Mouse (Mus musculus) bone marrow, adult 2 months (tissue): ENCODE results near the gene Pex11a. TPM values are rescaled to one million over a fixed set of nuclear protein-coding genes. Genes with fewer than 3 reads are reported as not detected.

Source experiments
- H3K27ac ChIP-seq: fragments of 200-500 bp; 2 replicates; pipeline ENCODE4 v1.5.1; 2012; ENCODE audit warnings: low read depth, mild to moderate bottlenecking, control low read depth, inconsistent platforms, low read length; ENCODE audit not compliant: control insufficient read depth, poor library complexity, insufficient read depth
- H3K4me1 ChIP-seq: fragments of 200-500 bp; 2 replicates; pipeline ENCODE4 v1.6.1; 2011; ENCODE audit warnings: low read length; ENCODE audit not compliant: control insufficient read depth, insufficient read depth
- H3K4me3 ChIP-seq: fragments of 200-500 bp; replicated peaks from 2 replicates; pipeline ENCODE3; 2011; ENCODE audit warnings: mild to moderate bottlenecking, low read depth, low read length, control low read depth; ENCODE audit not compliant: control insufficient read depth
- CTCF ChIP-seq: fragments of 200-500 bp; IDR thresholded peaks from 2 replicates; pipeline ENCODE4 v1.5.1; 2011; ENCODE audit warnings: low read length, control low read depth; ENCODE audit not compliant: control insufficient read depth, insufficient read depth
- POLR2A ChIP-seq: fragments of 200-500 bp; IDR thresholded peaks from 2 replicates; pipeline ENCODE4 v1.6.1; 2011; ENCODE audit warnings: low read depth, mild to moderate bottlenecking, control low read depth, low read length, borderline replicate concordance; ENCODE audit not compliant: control insufficient read depth
- WGBS: fragments of 180-500 bp; shearing (Covaris S2); methylation state at CpG from one replicate; pipeline ENCODE4 v1.1.7; 2018; 5-methylcytosine and 5-hydroxymethylcytosine counted together
- polyA plus RNA-seq: library from polyadenylated mRNA; stranded (reverse); fragments of >200 nt; gene quantifications from 2 replicates; pipeline ENCODE4 v1.2.4, GENCODE M21; 2011; ENCODE audit warnings: low replicate concordance; ENCODE audit not compliant: missing spikeins, insufficient read depth, insufficient read length

Pex11a gene
- polyA plus RNA-seq, 1 experiment = 4.9 TPM

DNA sequence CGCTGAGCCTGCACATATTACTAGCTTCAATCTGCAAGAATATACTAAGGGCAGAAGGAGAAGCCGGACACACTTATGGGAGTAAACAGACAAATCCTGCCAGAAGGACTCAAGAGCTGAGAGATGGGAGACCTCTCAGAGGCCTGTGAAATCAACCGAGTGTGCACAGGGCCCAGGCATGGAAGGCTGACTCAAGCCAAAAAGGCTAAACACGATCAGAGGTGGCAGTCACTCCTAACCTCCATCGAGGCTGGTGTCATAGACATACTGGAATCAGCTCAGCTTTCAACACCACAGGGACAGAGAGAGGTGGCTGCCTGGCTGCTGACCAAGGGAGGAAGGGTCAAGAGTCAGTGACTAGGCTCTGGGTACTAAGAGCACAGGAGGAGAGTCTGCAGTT lies 37.7 kb downstream of the Pex11a start:
- WGBS = 83% methylated on average over 5 of the region's 5 CpGs
- TF ChIP-seq POLR2A = no peak
- TF ChIP-seq CTCF = no peak
- H3K4me3 ChIP-seq = no peak overlapping the region
- H3K27ac ChIP-seq = no peak overlapping the region
- H3K4me1 ChIP-seq = no peaks in the 10 kb centered on the region

DNA sequence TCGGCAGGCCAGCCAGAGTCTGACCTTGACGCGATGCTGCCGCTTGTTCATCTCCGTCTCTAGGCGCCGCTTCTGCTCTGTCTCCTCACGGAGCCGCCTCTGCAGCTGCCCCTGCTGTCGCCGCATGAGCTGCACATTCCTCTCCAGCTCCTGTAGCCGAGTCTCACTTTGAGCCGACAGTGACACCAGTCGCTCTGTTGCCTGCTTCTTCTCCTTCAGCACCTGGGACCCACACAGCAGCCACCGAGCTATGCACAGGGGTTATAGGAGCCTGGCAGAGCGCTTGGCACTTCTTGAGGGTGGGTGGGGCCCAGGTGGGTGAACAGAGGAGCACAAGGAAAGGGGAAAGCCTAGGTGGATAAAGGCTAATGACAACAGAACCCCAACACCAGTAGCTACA lies 40.2 kb downstream of the Pex11a start:
- 91% methylated on average over 16 of the region's 16 CpGs for WGBS
- Histone ChIP-seq H3K4me1 (no peaks in the 10 kb centered on the region), H3K4me3 (no peak overlapping the region), H3K27ac (no peak overlapping the region)
- TF ChIP-seq POLR2A = no peak
- no peak for TF ChIP-seq CTCF

DNA sequence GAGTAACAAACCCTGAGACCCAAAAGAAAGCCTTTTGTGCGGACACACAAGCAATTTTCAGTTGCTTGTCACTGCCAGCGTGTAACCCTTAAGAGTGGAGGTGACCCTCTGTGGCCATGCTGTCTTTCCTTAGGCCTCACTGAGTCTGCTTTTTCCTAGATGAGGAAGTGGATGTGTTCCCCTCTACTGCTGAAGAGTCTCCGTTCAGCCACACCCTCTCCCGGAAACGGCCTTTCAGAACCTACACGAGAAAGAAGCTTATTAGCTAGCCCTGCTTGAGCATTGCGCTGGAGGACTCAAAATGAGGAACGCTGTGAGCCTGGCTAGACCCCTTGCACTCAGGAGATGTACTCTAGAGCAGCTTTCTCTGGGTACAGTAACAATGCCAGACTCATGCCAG lies 46.4 kb downstream of the Pex11a start:
- Histone ChIP-seq H3K4me3 (no peak overlapping the region), H3K4me1 (no peaks in the 10 kb centered on the region), H3K27ac (no peak overlapping the region)
- 71% methylated on average over 8 of the region's 8 CpGs for WGBS
- TF ChIP-seq POLR2A (no peak), CTCF (no peak)

Other genes starting within 250 kb of the Pex11a start
- gene Rhcg, start 125.5 kb downstream of the Pex11a start, polyA plus RNA-seq = not detected in 2 replicates
- 6.0 and 13.8 TPM in 2 replicates for gene Ticrr, start 82.9 kb downstream of the Pex11a start, polyA plus RNA-seq
- gene Kif7, start 27.4 kb downstream of the Pex11a start, polyA plus RNA-seq = 0.29 and 1.00 TPM in 2 replicates
- 2.3 TPM in 1 of 2 replicates, not detected in the other for gene Plin1, start 10.2 kb downstream of the Pex11a start, polyA plus RNA-seq
- gene Wdr93, start within 50 bp of the Pex11a start, polyA plus RNA-seq = not detected in 2 replicates
- gene Mesp1, start 50.7 kb upstream of the Pex11a start, polyA plus RNA-seq = not detected in 2 replicates
- not detected in 2 replicates for gene Mesp2, start 67.6 kb upstream of the Pex11a start, polyA plus RNA-seq
- 1.0 and 1.2 TPM in 2 replicates for gene Anpep, start 117.9 kb upstream of the Pex11a start, polyA plus RNA-seq
- gene Ap3s2, start 177.5 kb upstream of the Pex11a start, polyA plus RNA-seq = 9.0 and 14.5 TPM in 2 replicates
- 0.84 and 2.4 TPM in 2 replicates for gene Arpin, start 192.2 kb upstream of the Pex11a start, polyA plus RNA-seq